Mouse (Mus musculus): ENCODE results near the gene Stam.
"Not testable (repeated sequence)": the region's sequence is repeated elsewhere in the genome, so short reads cannot be mapped to it uniquely, and the experiment has no call there.

Gene Stam

GRCm38 (mm10) chr2:14192046-14192445 is 118.1 kb downstream of the Stam start:
- no peak for ATAC-seq (ENCODE audit: low TSS enrichment)

- ATAC-seq (ENCODE audit: low TSS enrichment) = not testable (repeated sequence)
These were observed 124.5 kb downstream of the Stam start for GRCm38 (mm10) chr2:14198325-14198903.
